Mouse (Mus musculus): ENCODE results near the gene Kmo.

Kmo gene

DNA sequence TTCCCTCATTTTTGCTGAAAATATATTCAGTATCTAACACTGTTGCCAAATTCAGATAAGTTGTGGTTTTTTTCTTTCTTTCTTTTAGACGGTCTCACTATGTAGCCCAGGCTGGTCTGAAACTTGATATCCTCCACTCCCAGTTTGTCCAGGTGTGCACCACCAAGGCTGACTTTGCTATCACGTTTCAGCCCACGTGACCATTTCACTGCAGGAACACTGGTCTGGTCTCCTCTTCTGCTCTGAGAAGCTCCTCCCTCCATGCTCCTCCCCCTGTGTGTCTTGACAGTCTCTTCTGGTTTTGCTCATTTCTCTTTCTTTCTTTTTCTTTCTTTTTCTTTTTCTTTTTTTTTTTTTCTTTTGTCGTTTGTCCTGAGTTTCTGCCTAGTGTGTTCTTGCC, 79.6 kb downstream of the Kmo start:
- DNase-seq = no peak

GRCm38 (mm10) chr1:175701145-175701544, 81.0 kb downstream of the Kmo start:
- DNase-seq = no peak

GRCm38 (mm10) chr1:175707599-175707998, 87.4 kb downstream of the Kmo start:
- no peak for DNase-seq

DNA sequence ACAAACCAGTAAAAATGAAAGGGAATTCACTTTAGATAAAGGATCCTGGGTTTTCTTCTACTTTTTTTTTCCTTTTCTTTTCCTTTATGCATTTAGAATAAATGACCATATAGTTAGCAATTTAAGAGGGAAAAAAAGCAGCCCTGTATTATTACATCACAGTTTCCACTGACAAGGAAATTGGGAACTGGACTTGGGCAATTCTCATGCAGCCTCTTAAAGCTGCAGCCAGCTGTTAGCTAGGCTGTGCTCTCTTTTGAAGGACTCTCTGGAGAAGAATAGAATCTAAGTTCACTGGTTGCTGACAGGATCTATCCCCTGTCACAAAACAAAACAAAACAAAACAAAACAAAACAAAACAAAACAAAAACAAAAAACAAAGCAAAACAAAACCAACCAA, 87.8 kb downstream of the Kmo start:
- no peak for DNase-seq

Data from thymus, postnatal 4 days (tissue).